Mouse (Mus musculus) cerebellum, postnatal 10 days (tissue): ENCODE measurements at regions not wholly inside any gene's neighbourhood (a gene's known extent, or its start where the extent isn't known, plus 50 kb on each side); places are given as distances from the start of the nearest gene placed in this dataset.

Source experiments
- DNase-seq, 2 experiments: peaks; one replicate each; pipeline ENCODE4 v3.0.0; 2021; ENCODE audit warnings: mixed read lengths in 2 of 2

DNA sequence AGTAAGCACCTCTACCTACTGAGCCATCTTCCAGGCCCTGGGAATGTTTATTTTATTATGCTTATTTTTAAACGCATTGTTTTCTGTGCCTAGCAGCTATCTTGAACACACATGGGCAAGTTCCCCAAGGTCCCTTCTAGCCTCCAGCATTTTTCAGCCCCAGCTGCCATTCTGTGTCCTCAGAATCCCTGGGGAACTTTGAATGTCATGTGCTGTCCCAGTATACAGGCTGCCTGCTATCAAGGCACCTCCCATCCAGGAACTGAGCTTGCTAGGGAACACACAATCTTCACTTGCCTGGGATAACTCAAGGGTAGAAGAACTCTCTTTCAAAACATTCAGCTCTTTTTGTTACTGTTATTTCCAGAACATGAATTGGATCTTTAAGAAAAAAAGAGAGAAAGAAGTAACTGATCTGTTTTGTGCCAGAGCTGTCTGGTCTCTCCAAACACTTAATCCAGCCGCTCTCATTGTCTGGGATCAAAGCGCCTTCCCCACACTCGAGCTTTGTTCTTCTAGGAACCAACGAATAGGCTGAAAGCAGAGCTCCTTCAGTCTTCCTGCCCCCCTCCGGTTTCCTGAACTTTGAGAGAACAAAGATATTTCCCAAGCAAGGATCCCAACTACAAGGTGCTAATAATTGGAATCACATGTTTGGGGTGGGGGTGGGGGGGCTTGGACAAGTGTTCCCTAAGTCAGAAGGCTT lies 657.1 kb upstream of the Cdh11 start:
- no peak for DNase-seq

DNA sequence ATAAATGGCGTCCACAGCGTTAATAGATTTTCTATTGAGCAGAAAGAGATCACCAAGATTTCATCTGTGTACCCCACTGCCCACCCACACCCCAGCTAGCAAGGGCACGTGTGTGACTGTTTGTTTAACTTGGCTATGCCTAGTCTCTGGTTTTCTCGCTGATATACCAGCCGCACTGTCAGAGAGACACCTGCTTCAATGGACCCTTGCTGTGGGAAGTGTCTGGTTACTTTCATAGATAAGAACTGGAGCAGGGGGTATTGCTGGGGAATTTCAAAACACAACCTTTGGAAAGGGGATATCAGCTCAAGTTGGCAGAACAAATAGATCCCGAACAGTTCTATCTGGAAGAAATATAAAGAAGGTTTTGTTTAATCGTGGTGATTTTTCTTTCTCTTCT lies 656.8 kb upstream of the Cdh5 start:
- DNase-seq = no peak

DNA sequence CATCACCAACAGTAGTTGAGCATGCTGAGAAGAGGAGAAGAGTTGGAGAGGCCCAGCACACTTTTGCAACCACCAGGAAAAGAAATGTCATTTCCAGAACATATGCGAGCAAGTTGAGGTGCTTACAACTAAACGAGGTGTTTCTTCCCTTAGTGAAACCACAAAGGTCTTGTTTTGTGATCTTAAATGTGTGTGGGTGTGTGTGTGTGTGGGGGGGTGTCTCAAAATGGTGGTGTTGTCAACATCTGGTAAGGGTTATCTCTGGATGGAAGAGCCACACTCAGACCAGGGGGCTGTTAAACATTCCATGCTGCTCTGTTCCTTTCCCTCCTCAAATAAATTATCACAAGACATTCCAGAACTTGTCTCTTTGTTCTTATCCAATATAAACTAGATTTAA lies 656.0 kb upstream of the Cdh5 start:
- no peak for DNase-seq

DNA sequence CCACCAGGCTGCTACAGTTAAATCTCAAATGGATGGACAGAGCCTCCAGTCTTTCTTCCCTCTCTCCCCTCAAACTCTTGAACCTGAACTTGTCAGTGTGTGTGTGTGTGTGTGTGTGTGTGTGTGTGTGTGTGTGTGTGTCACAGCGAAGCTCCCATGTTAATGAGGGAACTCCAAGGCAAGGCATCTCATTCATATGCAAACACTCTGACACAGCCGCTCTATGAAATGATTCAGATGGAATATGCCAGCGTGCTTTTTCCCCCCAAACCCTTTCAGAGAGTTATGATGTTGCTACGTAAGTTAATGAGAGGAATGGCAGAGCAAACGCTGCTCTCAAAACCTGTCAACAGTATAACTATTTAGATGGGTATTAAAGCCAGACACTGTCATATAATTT lies 653.5 kb upstream of the Cdh5 start:
- DNase-seq = no peak

DNA sequence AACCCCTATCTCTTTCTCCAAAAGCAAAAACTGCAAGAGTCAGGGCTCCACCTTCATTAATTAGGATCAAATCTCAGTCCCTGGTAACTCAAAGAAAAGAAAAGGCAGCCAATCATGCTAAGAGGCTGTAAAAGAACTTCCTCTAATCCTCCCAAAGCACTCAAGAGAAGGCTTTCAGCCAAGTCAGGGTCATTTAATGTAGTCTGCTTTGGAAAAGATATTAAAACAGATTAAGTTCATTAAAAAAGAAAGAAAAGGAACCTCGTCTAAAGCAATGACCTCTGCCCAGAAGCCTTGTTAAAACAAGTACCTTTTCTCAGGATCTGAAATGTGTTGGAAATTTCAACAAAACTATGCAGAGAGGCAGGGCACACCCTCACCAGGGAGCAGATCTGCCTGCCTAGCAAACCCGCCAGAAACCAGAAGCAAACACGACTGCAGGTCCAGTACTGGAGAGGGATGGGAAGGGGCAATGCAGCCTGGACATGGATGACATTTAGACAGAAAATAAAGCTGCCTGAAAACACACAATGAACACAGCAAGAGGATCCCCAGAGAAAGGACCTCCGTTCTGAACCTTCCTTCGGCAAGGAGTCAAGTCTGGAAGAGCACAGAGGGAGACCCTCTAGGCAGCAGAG lies 649.9 kb upstream of the Cdh5 start:
- DNase-seq = no peak

DNA sequence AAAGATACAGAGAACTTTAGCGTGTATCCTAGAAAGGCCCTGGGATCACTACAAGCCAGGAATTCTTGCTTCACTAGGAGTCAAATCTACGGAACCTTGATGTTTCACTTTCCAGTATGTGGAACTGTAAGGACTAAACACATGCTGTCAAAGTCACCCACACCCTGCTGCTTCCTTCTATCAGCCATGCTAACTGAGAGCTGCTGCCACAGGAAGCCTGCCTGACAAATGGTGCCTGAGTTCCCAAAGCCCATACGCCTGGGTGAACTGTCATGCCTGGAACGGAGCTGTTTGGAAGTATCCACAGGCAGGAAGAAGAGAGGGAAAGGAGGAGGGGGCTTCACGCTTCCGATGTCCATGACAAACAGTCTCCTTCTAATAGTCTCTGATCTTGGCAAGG lies 644.2 kb upstream of the Cdh5 start:
- no peak for DNase-seq

DNA sequence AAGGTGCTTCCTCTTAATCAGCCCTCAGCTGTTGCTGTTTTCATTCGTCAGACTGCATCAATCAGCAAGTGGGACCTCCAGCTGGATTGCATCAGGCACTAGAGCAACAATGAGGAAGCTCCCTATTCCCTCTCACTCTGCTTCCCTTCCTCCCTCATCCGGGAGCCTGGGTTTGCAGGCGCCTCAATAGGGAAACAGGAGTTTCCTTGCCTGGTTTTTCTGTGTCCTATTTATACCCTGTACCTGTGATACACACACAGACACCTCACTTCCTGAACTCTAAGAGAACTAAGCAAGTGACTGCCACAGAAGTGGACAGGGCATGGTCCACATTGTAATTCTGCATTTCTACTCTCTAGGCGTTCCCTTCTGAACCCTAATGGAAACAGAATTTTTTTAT lies 637.9 kb upstream of the Cdh5 start:
- DNase-seq = no peak

DNA sequence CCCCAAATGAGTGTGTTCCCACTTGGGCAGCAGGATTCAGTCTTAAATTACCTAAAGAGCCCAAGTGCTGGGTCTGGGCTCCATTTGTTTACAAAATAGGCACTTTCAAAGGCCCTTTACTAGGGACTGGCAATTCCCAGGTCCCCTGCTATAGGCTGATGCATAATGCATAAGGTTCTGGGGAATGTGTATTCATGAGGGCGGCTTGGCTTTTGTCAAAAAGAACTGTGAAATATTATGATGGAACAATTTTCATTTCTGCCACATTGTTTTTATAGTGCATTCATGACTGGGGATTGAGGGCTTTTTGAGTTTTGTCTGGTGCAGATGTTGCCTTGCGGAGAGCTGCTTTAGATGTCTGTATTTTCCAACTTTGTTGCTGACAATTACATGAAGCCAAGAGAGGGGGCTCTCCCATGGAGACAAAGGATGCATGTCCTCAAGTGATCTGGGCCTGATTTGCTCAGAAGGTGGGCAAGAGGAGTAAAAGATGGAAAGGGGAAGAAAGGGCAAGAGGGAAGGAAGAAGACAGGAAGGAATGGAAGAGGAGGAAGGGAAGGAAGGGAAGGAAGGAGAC lies 636.6 kb upstream of the Cdh5 start:
- no peak for DNase-seq

DNA sequence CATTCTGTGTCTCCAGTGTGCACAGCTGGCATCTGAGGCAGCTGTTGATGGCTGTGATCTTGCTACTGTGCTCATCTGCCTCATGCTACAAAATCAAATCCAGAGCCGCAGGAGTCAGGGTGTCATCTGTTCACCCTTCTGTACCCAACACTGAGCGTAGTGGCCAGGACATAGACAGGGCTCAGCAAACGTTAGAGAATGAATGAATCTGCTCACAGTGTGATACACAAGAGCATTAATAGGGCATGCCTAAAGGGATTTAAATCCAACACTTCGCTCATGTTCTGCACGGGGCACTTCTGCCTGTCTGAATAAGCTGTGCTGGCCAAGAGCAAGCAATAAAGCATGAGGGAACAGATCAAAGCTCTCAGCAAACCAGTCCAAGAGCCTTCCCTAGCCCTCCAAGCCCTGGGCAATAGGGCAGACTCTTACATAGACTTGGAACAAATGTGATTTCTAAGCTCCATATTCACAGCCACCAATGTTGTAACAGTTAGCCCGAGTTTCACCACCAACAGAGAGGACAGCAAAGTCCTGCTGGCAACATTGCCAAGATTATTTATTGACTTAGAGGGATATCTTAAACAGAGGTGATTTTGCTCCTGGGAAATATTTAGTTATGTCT lies 633.8 kb upstream of the Cdh5 start:
- peak in 1 of 2 experiments; percentile 21 for DNase-seq

DNA sequence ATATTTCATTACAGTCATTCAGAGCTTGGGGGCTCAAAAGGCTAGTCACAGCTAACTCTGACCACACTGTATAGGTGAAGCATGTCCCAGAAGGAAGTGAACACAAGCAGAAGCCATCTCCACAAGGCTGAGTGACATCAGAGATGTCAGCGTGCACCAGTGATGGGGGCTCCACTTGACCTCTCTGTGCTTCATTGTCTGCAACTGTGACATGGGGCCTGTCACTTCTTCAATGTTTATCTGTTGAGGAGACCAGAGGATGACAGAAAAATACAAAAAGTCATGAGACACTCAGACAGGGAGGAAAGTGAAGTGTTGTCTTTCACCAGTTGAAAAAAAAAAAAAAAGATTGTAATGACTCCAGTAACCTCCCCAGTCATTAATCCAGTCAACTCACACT lies 632.4 kb upstream of the Cdh5 start:
- no peak for DNase-seq

DNA sequence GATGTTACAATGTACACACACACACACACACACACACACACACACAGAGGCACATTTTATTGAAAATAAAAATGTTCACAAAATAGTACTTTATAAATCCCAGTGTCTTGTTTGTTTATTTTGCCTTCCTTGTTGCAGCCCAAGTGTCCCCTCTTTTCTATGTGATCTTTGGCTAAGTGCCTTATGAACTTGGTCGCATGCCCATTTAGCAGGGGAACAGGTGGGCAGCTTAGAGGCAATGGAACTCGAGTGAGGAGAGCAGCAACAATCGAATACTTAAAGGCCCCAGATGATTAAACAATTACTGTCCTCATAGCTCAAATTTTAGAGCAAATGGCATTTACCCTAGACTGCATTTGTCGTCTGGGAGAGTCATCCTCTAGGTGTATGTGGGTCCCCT lies 631.1 kb upstream of the Cdh5 start:
- DNase-seq = peak; percentile 81 to 85

DNA sequence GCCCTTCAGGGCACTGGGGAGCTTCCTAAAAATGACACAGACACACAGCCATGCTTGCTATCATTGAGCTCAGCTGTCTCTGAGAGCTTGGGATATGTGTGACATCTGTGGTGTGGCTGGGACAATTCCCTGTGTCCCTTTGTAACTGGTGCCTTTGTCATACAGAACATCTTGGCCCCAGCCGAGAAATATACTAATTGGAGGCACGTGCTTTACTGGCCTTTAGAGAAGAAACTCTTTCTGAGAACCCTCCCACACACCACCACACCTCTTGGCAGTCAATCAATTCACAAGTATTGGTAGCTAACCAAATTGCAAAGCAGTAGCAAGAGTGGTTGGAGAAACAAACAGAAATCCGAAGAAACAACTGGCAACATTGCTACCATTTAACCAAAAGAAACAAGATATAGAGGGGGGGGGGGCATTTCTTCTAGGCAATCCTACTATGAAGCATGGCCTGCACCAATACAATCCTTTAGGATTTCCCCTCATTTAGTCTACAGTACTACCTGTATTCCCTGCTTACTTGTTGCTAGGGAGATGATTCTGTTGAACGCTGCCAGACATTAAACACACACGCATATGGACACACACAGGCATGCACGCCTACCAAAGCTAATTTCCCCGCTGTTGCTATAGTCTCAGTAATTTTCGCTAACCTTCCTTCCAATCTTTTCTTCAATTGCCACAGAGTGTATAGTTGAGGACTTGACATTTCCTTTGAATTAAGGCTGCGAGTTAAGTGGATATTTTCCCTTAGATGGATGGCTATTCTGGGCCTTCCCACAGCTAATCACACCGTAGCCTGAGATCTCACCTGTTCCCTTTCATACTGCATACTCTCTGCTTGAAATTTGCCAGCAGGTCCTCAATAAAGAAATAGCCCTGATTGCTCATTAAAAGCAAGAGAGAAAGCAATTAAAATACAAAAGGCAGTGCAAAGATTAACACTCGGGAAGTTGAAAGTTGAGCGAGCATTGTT lies 625.3 kb upstream of the Cdh5 start:
- DNase-seq = no peak

DNA sequence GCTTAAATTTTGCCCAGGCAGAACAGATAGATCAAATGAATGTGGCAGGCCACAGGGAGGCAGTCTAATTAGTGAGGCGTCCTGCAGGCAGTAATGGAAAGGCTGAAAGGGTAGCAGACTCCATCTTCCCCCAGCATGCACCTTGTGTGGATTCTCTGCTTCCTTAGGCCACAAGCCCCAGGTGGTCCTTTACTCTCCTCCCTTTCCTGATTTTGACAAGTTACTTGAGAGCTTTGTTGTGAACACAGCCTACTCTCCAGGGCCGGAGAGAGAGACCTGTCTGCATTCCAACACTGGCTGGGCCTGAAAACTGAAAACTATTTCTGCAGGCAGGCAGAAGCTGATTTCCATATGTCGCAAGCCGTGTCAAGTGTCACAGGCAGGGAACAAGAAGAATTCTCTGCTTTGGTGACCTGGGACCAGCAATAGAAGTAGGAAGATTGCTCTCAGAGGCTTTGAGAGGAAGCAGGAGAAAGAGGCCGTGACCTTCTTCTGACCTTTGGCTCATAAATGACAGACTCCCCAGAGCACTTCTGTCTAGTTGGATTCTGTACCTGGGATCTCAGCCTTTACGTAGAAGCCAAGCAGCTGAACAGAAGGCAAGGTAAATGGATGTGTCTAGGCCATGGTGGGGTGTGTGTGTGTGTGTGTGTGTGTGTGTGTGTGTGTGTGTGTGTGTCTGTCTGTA lies 619.2 kb upstream of the Cdh5 start:
- peak in 1 of 2 experiments; percentile 14 for DNase-seq

DNA sequence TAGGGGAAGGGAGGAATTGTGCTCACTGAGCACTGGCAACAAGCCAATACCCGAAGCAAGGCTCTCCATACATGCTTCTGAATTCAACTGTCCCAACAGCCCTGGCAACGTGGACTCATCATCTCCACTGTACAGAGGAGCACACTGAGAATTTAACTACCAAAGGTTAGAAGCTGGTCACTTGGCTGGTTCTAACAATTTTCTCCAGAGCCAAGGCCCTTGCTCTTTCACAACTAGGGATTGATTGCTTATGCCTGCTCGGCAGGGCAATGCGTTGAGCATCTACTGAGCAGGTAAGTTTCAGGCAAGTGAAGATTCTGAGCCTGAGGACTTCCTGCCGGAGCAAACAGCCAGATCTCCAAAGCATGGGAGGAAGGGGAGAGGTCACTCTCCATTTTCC lies 616.0 kb upstream of the Cdh5 start:
- no peak for DNase-seq

DNA sequence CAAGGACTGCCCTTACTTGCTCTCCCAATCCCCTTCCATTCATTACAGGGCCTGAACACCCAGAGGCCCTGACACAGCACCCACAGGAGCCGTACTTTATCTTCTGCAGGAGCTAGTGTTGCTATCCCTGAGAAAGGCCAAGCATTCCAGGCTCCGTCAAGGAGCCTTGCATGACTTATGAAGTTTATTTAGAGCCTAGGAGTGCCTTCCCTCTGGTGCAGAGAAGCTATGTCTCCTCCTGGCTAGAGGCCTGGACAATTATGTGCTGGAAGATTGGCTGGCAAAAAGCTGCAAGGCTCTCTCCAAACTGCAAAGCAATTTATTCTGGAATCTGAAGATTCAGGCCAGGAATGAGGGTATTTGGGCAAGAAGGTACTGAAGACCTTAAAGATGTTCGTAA lies 612.0 kb upstream of the Cdh5 start:
- peak in 1 of 2 experiments; percentile 9 for DNase-seq

DNA sequence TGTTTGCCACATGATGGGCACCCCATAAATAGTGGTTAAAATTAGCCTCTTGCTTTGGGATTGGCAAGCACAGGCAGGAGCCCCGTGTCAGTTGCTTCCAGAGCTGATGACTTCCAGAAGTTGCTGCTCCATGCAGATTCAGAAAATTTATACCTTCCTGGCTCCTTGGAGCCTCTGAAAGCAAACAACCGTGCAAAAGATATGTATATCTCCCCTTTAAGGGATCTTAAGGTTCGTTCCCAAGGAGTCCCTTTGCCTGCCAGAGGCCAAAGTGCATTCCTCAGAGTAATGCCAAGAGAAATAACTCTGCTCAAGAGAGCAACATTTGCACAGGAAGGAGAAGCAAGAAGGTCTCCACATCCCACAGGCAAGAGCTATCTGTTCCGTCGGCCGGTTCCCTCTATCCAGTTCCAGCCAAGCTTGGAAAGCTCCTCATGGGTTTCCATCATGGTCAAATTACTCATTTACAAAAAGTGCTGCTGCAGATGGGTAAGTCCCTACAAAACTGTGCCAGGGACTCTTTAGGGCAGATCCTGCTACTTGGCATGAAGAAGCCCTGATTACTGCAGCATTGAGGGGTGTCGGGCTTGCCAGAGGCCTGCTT lies 608.4 kb upstream of the Cdh5 start:
- peak; percentile 7 to 8 for DNase-seq

DNA sequence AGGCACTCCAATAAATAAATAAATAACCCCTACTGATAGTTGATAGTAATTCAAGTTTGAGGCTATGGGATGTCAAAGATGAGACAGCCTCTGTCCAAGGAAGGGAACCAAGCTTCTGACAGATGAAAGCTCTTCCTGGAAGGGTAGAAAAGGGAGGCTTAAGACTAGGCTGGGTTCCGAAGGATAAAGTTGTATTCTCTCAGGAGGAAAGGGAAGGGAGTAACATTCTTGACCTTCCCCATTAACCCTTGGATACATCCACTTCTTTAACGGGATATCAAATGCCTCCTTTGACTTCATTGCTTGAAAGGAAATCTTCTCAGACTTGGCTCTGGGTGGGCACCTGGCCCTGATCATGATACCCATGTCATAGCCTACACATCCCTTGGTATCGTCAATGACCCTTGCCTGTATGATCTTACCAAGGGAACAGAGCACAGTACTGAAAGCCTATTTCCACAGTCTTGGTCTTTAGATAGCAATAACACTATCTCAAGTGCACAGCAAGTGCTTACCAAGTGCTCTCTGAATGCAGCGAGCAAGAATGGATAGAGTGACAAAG lies 607.4 kb upstream of the Cdh5 start:
- DNase-seq = no peak

DNA sequence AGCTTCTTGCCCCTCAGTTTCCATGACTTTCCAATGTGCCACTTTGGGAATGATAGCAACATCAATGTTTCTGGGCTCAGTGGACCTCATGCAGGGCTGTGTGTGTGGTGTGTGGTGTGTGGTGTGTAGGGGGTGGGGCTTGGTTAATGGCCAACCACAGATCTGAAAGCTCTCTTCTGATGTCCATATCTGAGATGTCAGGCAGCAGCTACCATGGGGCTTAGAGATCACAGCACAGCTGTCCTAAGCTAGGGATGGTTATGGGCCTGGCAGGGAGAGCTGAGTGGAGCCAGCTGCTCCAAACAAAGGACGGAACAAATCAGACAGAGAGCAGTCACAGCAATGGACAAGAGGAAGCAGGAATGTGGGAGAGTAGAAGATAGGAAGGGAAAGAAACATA lies 606.8 kb upstream of the Cdh5 start:
- no peak for DNase-seq

DNA sequence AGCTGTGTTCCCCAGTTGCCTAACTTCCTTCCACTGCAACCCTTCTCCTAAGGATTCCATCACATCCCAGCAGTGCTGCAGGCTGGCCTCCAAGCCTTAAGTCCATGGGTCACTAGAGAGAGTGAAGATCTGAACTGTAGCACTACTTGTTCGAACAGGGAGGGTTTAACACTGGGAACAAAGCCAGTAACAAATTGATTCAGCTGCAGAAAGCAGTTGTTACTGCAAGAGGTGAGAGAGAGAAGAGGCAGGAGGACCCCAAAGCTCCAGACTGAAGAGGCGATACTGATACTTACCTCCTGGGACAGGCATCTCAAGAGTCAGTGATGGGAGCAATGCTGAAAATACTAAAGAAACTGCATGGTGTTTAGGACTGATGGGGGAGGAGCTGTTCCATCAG lies 600.1 kb upstream of the Cdh5 start:
- no peak for DNase-seq

DNA sequence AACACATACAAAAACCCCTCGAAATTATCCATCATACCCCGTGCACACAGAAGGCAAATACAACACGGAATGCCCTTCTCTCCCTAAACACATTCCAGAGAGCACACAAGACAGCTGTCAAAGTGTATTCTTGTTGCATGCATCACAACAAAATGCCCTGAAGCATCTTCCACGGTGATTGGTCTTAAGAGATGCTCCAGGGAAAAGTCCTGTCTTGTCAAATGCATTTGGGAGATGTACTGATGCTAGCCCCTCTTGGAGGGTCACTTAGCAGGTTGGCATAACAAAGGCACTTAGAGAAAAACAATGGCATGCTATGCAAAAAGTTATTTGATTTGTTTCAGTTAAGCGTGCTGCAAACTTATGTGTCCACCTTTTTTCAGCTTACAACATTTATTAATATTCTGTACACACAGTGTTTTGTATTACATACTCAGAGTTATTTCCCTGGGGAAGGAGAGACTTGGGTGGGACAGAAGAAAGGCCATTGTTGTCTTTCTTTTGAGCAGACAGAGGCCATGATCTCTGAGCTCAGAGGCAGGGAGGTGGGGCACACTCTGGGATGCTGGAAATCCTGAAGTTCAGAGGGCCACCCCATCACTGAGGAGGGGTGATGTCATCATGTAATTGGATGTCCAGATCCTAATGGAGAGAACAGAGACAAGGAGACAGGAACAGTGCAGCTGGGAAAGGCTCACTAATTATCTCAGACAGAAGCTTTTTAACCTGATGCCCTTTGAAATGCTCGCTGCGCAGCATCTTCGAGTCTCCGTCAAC lies 598.2 kb upstream of the Cdh5 start:
- no peak for DNase-seq

DNA sequence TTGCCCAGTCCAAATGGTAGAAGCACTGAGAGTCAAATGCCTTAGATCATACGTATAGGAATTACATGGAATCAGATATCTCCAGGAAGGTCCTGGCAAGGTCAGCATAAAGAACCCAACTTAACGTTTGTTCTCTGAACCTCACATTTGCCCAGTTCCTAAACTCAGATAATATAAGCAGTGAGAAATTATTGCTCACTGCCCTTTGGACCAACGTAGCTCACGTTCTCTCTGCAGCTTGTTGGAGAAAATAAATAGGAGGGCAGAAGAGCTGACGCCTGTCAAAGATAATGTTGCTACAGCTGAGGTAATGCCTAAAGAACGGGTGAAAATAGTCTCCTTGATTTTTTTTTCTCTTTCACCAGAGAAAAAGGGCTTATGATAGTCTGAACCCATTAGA lies 595.1 kb upstream of the Cdh5 start:
- DNase-seq = no peak
